Mouse (Mus musculus) megakaryocyte progenitor cell, adult 5-6 weeks (primary cell): ENCODE data around the gene Ccdc106. TPM values are rescaled to one million over a fixed set of nuclear protein-coding genes. Genes with fewer than 3 reads are reported as not detected.

Experiments used
- ATAC-seq: replicated peaks from 2 replicates; pipeline ENCODE4 v1.8.0; 2016; ENCODE audit warnings: mild to moderate bottlenecking, moderate TSS enrichment, inconsistent platforms; ENCODE audit not compliant: poor library complexity
- total RNA-seq, 2 experiments: library from RNA; stranded (forward) in 1 of 2; stranded (reverse) in 1 of 2; fragments of 157-497, 149-512 nt in 1 of 2; fragments of 200-1000 nt in 1 of 2; gene quantifications; 2 replicates each; pipeline versions ENCODE4 v1.2.3 to v1.2.4; 2015 to 2017

The Ccdc106 gene
- total RNA-seq, 2 experiments from 2014 or later, result 0.21 to 0.57 TPM

GRCm38 (mm10) chr7:5047313-5047712, 27.0 kb downstream of the Ccdc106 start:
- ATAC-seq, result peak; percentile 67

- peak; percentile 54 for ATAC-seq
Observed at GRCm38 (mm10) chr7:5051193-5052192, 31.1 kb downstream of the Ccdc106 start, which contains the start of gene Zfp580. Gene Zfp580, plus strand, starts transcription at chr7:5051538.

GRCm38 (mm10) chr7:5052438-5052837, 32.1 kb downstream of the Ccdc106 start:
- no peak for ATAC-seq

GRCm38 (mm10) chr7:5052931-5053343, 32.6 kb downstream of the Ccdc106 start:
- no peak for ATAC-seq

- peak; percentile 6; the same call in 1 of the 2 replicates for ATAC-seq
Observed at GRCm38 (mm10) chr7:5053456-5054179, 33.3 kb downstream of the Ccdc106 start.

- no peak for ATAC-seq
Observed at GRCm38 (mm10) chr7:5056651-5057263, 36.4 kb downstream of the Ccdc106 start.

GRCm38 (mm10) chr7:5057381-5057780, 37.0 kb downstream of the Ccdc106 start:
- ATAC-seq, result no peak

GRCm38 (mm10) chr7:5057804-5058203, 37.5 kb downstream of the Ccdc106 start:
- ATAC-seq, result peak; percentile 18

GRCm38 (mm10) chr7:5058631-5059030, 38.3 kb downstream of the Ccdc106 start:
- no peak for ATAC-seq

GRCm38 (mm10) chr7:5059421-5059820, 39.1 kb downstream of the Ccdc106 start:
- no peak for ATAC-seq

GRCm38 (mm10) chr7:5060239-5060731, 39.9 kb downstream of the Ccdc106 start:
- peak; percentile 32 for ATAC-seq

- ATAC-seq, result peak; percentile 63
Observed at GRCm38 (mm10) chr7:5060944-5061773, 40.8 kb downstream of the Ccdc106 start.

GRCm38 (mm10) chr7:5061774-5062359, 41.5 kb downstream of the Ccdc106 start, which contains the start of gene U2af2:
Gene U2af2, plus strand, starts transcription at chr7:5062143.
- peak; percentile 33 for ATAC-seq

GRCm38 (mm10) chr7:5062360-5063001, 42.1 kb downstream of the Ccdc106 start:
- peak; percentile 15; the same call in 1 of the 2 replicates for ATAC-seq

GRCm38 (mm10) chr7:5064886-5065285, 44.5 kb downstream of the Ccdc106 start:
- ATAC-seq, result no peak

- ATAC-seq, result peak; percentile 59
Observed at GRCm38 (mm10) chr7:5073586-5073985, 53.2 kb downstream of the Ccdc106 start.

- no peak for ATAC-seq
Observed at GRCm38 (mm10) chr7:5074984-5075383, 54.6 kb downstream of the Ccdc106 start.

- ATAC-seq, result no peak
Observed at GRCm38 (mm10) chr7:5076931-5077330, 56.6 kb downstream of the Ccdc106 start.
